Mouse (Mus musculus) limb, embryonic 11.5 days (tissue): ENCODE results near the gene Mchr1. TPM values are rescaled to one million over a fixed set of nuclear protein-coding genes. Genes with fewer than 3 reads are reported as not detected.

Experiments
- ATAC-seq: fragments of 200-750 bp; cut with Nextera tagmentation; 2 replicates; pipeline ENCODE4 v1.8.0; 2017; ENCODE audit warnings: low read depth; ENCODE audit not compliant: insufficient number of reproducible peaks, low FRiP score, low TSS enrichment
- DNase-seq: peaks from one replicate; pipeline ENCODE4 v3.0.0-alpha.2; 2015; ENCODE audit warnings: low spot score
- H3K27ac ChIP-seq: fragments of 300-500 bp; sonication (generic); replicated peaks from 2 replicates; pipeline ENCODE4 v1.5.1; 2014; ENCODE audit warnings: low read depth, mild to moderate bottlenecking, low read length
- H3K27me3 ChIP-seq: fragments of 300-500 bp; sonication (generic); 2 replicates; pipeline ENCODE4 v1.6.1; 2014; ENCODE audit warnings: mild to moderate bottlenecking, low read length, mixed read lengths; ENCODE audit not compliant: control insufficient read depth, insufficient read depth
- H3K36me3 ChIP-seq: fragments of 300-500 bp; sonication (generic); 2 replicates; pipeline ENCODE4 v1.6.1; 2014; ENCODE audit warnings: mild to moderate bottlenecking, low read length, moderate library complexity, mixed read lengths; ENCODE audit not compliant: control insufficient read depth, insufficient read depth
- H3K4me1 ChIP-seq: fragments of 300-500 bp; sonication (generic); 2 replicates; pipeline ENCODE4 v1.6.1; 2014; ENCODE audit warnings: low read length, mixed read lengths; ENCODE audit not compliant: control insufficient read depth, insufficient read depth
- H3K4me2 ChIP-seq: fragments of 300-500 bp; sonication (generic); 2 replicates; pipeline ENCODE4 v1.6.1; 2014; ENCODE audit warnings: low read depth, mild to moderate bottlenecking, moderate library complexity; ENCODE audit not compliant: severe bottlenecking
- H3K4me3 ChIP-seq: fragments of 300-500 bp; sonication (generic); 2 replicates; pipeline ENCODE4 v1.5.1; 2014; ENCODE audit warnings: low read depth, low read length
- H3K9ac ChIP-seq: fragments of 300-500 bp; sonication (generic); 2 replicates; pipeline ENCODE4 v1.6.1; 2014; ENCODE audit warnings: mild to moderate bottlenecking, low read length
- H3K9me3 ChIP-seq: fragments of 300-500 bp; sonication (generic); 2 replicates; pipeline ENCODE4 v1.6.1; 2016; ENCODE audit warnings: low read length; ENCODE audit not compliant: control insufficient read depth
- WGBS: fragments of 180-500 bp; shearing (Covaris S2); extraction: QIAGEN DNeasy Blood & Tissue Kit; methylation state at CpG from one replicate; pipeline ENCODE4 v1.1.7; 2014; 5-methylcytosine and 5-hydroxymethylcytosine counted together
- polyA plus RNA-seq: library from polyadenylated mRNA; unstranded; fragments of >200 nt; fragmentation: Nextera tagmentation; extraction: Ambion mirVana; gene quantifications from 2 replicates; pipeline ENCODE4 v1.2.1, GENCODE M21; 2014

Gene Mchr1
- polyA plus RNA-seq, 1 experiment from 2014 or later = 0.28 TPM

- no peak for DNase-seq
- Histone ChIP-seq H3K4me1 (no peaks in the 10 kb centered on the region), H3K27me3 (no peaks in the 10 kb centered on the region), H3K9ac (no peak overlapping the region), H3K4me3 (no peak overlapping the region), H3K36me3 (no peaks in the 10 kb centered on the region), H3K27ac (no peak overlapping the region), H3K9me3 (no peaks in the 10 kb centered on the region), H3K4me2 (no peak overlapping the region)
- ATAC-seq = no peak
- WGBS = 48% methylated on average over 16 of the region's 16 CpGs
These were observed 29.2 kb downstream of the Mchr1 start for GRCm38 (mm10) chr15:81264392-81265095.

- Histone ChIP-seq H3K4me2 (no peak overlapping the region), H3K4me1 (peaks cover under 1% of the 10 kb centered on the region; the same call in 1 of the 2 replicates), H3K4me3 (no peak overlapping the region), H3K9ac (no peak overlapping the region), H3K36me3 (no peaks in the 10 kb centered on the region), H3K27me3 (no peaks in the 10 kb centered on the region), H3K9me3 (no peaks in the 10 kb centered on the region), H3K27ac (no peak overlapping the region)
- WGBS = 90% methylated on average over 2 of the region's 2 CpGs
- ATAC-seq (no peak), DNase-seq (no peak)
These were observed 32.1 kb downstream of the Mchr1 start for GRCm38 (mm10) chr15:81267416-81267815.

- peaks cover 9% of the 10 kb centered on the region; the same call in 1 of the 2 replicates for H3K4me1 ChIP-seq
- H3K27ac ChIP-seq = no peak overlapping the region
- H3K4me3 ChIP-seq = no peak overlapping the region
- no peak overlapping the region for H3K9ac ChIP-seq
- H3K27me3 ChIP-seq = no peaks in the 10 kb centered on the region
- no peaks in the 10 kb centered on the region for H3K36me3 ChIP-seq
- 14% methylated on average over 13 of the region's 13 CpGs for WGBS
- H3K9me3 ChIP-seq = no peaks in the 10 kb centered on the region
- DNase-seq (no peak), ATAC-seq (no peak)
- H3K4me2 ChIP-seq = no peak overlapping the region
These were observed 37.2 kb downstream of the Mchr1 start for GRCm38 (mm10) chr15:81272305-81273053.

- H3K4me2 ChIP-seq = no peak overlapping the region
- no peak overlapping the region for H3K9ac ChIP-seq
- no peak overlapping the region for H3K4me3 ChIP-seq
- no peaks in the 10 kb centered on the region for H3K27me3 ChIP-seq
- no peaks in the 10 kb centered on the region for H3K36me3 ChIP-seq
- H3K27ac ChIP-seq = no peak overlapping the region
- H3K4me1 ChIP-seq = peaks cover 17% of the 10 kb centered on the region; the same call in 1 of the 2 replicates
- no peak for DNase-seq
- WGBS = 42% methylated on average over 2 of the region's 2 CpGs
- ATAC-seq = no peak
- no peaks in the 10 kb centered on the region for H3K9me3 ChIP-seq
These were observed 38.1 kb downstream of the Mchr1 start for GRCm38 (mm10) chr15:81273361-81273760.

GRCm38 (mm10) chr15:81277928-81278327 is 42.6 kb downstream of the Mchr1 start:
- Histone ChIP-seq H3K4me1 (peaks cover 15% of the 10 kb centered on the region; the same call in 1 of the 2 replicates), H3K4me3 (no peak overlapping the region), H3K36me3 (no peaks in the 10 kb centered on the region), H3K4me2 (peak overlapping the region; percentile 16; the same call in 1 of the 2 replicates), H3K27me3 (no peaks in the 10 kb centered on the region), H3K27ac (0 out of 2 replicates have a peak overlapping the region, but pooled peaks have one; percentile 39), H3K9me3 (no peaks in the 10 kb centered on the region), H3K9ac (no peak overlapping the region)
- no peak for ATAC-seq
- 10% methylated on average over 11 of the region's 11 CpGs for WGBS
- peak; percentile 54 for DNase-seq

- DNase-seq = no peak
- H3K9ac ChIP-seq = no peak overlapping the region
- H3K27me3 ChIP-seq = no peaks in the 10 kb centered on the region
- H3K9me3 ChIP-seq = no peaks in the 10 kb centered on the region
- no peak overlapping the region for H3K27ac ChIP-seq
- no peak overlapping the region for H3K4me3 ChIP-seq
- H3K36me3 ChIP-seq = no peaks in the 10 kb centered on the region
- peaks cover 15% of the 10 kb centered on the region; the same call in 1 of the 2 replicates for H3K4me1 ChIP-seq
- no peak for ATAC-seq
- WGBS = 57% methylated on average over 6 of the region's 6 CpGs
- H3K4me2 ChIP-seq = no peak overlapping the region
These were observed 43.4 kb downstream of the Mchr1 start for GRCm38 (mm10) chr15:81278699-81279098.

GRCm38 (mm10) chr15:81284121-81284734 is 48.9 kb downstream of the Mchr1 start:
- 79% methylated on average over 9 of the region's 9 CpGs for WGBS
- DNase-seq = no peak

More at GRCm38 (mm10) chr15:81284121-81284734, 48.9 kb downstream of the Mchr1 start:
- Histone ChIP-seq H3K4me3 (no peak overlapping the region), H3K27ac (no peak overlapping the region), H3K9me3 (no peaks in the 10 kb centered on the region), H3K27me3 (no peaks in the 10 kb centered on the region), H3K4me1 (no peaks in the 10 kb centered on the region), H3K9ac (no peak overlapping the region), H3K36me3 (no peaks in the 10 kb centered on the region), H3K4me2 (no peak overlapping the region)
- no peak for ATAC-seq
